Comparison of ENCODE assay signal across 14 mouse cellular contexts in genomic region chr9:58005753-58006461, GRCm38 (mm10). TPM values are rescaled to one million over a fixed set of nuclear protein-coding genes. Genes with fewer than 3 reads are reported as not detected.
DNase-seq lines count a peak whose midpoint lies in the region; ATAC-seq lines count a peak whose summit lies in the region.
"Had no signal": no experiment of that assay in that cellular context is flagged by ENCODE, and none has a peak within 500 bp of the region (broad histone marks: within the 10 kb centered on the region; RNA-seq: fewer than 3 reads in every experiment).

Cyp11a1 (plus strand) TSS chr9:58006411.

- no peak within 1 kb of the TSS for H3K27ac ChIP-seq in kidney, embryonic 16.5 days (ENCODE audit: low read length)
- H3K27ac ChIP-seq: embryonic facial prominence, embryonic 15.5 days; hindbrain, embryonic 15.5 days; liver, embryonic 12.5 days had no signal

- 84% methylated on average over 16 of the region's 16 CpGs for WGBS in kidney, embryonic 16.5 days

- no peak within 1 kb of the TSS for H3K4me2 ChIP-seq in kidney, embryonic 16.5 days (replicated peaks; ENCODE audit: low read depth, low read length)
- H3K4me2 ChIP-seq: embryonic facial prominence, embryonic 15.5 days; hindbrain, embryonic 15.5 days; liver, embryonic 12.5 days had no signal

- no peaks in the 10 kb centered on the region for H3K27me3 ChIP-seq in kidney, embryonic 16.5 days (ENCODE audit: insufficient read depth, low read length)
- H3K27me3 ChIP-seq: embryonic facial prominence, embryonic 15.5 days; hindbrain, embryonic 15.5 days had no signal

- H3K36me3 ChIP-seq in kidney, embryonic 16.5 days (ENCODE audit: insufficient read depth, low read length): no peaks in the 10 kb centered on the region
- H3K36me3 ChIP-seq: embryonic facial prominence, embryonic 15.5 days; hindbrain, embryonic 15.5 days; liver, embryonic 12.5 days had no signal

- H3K4me3 ChIP-seq in kidney, embryonic 16.5 days (ENCODE audit: low read length): no peak within 1 kb of the TSS
- H3K4me3 ChIP-seq: embryonic facial prominence, embryonic 15.5 days; hindbrain, embryonic 15.5 days; liver, embryonic 12.5 days had no signal

- H3K9me3 ChIP-seq in kidney, embryonic 16.5 days (ENCODE audit: low read length): no peaks in the 10 kb centered on the region
- H3K9me3 ChIP-seq: embryonic facial prominence, embryonic 15.5 days; hindbrain, embryonic 15.5 days; liver, embryonic 12.5 days had no signal

- ATAC-seq in kidney, embryonic 16.5 days (ENCODE audit: low FRiP score, low TSS enrichment): no peak
- peak; percentile 21 to 27; a peak in 1 of 4 replicates for ATAC-seq in hematopoietic stem cell, adult 5-6 weeks (replicated peaks in 1 of 2; ENCODE audit: insufficient read depth in 1 of 2, low FRiP score in 2 of 2, low TSS enrichment in 1 of 2, low read depth in 1 of 2, poor library complexity in 2 of 2, severe bottlenecking in 2 of 2)
- ATAC-seq: liver, embryonic 12.5 days had no signal

- no peak within 1 kb of the TSS for H3K9ac ChIP-seq in kidney, embryonic 16.5 days (replicated peaks; ENCODE audit: low read length)
- H3K9ac ChIP-seq: embryonic facial prominence, embryonic 15.5 days; hindbrain, embryonic 15.5 days; liver, embryonic 12.5 days had no signal

- H3K4me1 ChIP-seq in kidney, embryonic 16.5 days (ENCODE audit: insufficient read depth, low read length): peaks cover 14% of the 10 kb centered on the region
- H3K4me1 ChIP-seq: liver, embryonic 12.5 days had no signal

- no peak for DNase-seq in kidney, adult 8-10 months
- peak; percentile 45 for DNase-seq in B cell, adult 2 months
- peak; percentile 42 for DNase-seq in ZHBTc4 (ENCODE audit: low read depth, low spot score)
- DNase-seq in neural tube, embryonic 10.5 days (ENCODE audit: extremely low spot score, low spot score): no peak
- DNase-seq in frontal cortex, postnatal 10 days (ENCODE audit: low spot score in 2 of 2): no peak
- no peak for DNase-seq in cerebellum, postnatal 25 days
- DNase-seq: cerebellum, adult 18-20 months; kidney, adult 9 months; right cerebral cortex, adult 18-20 months had no signal

RNA-seq across cellular contexts. Expression of gene Cyp11a1, which starts in this region (rescaled TPM):
- polyA plus RNA-seq in kidney, embryonic 16.5 days (2015; fragmentation: Nextera tagmentation; extraction: Ambion mirVana): 25.0 and 45.7 TPM in 2 replicates
- 1.2 and 1.9 TPM in 2 replicates for total RNA-seq in hematopoietic stem cell, adult 5-6 weeks (2017)

Comparison
In these comparisons a context has a peak if more than half of its experiments do, and no peak if none do; other contexts are left out.
1. DNase-seq: peak in B cell, adult 2 months (2 of 2) and ZHBTc4 (single experiment); none in kidney, adult 8-10 months (0 of 2), neural tube, embryonic 10.5 days (single experiment), frontal cortex, postnatal 10 days (0 of 2) and cerebellum, postnatal 25 days (0 of 2).